Mouse (Mus musculus) small intestine, adult 2 months (tissue): ENCODE measurements at regions not wholly inside any gene's neighbourhood (a gene's known extent, or its start where the extent isn't known, plus 50 kb on each side); places are given as distances from the start of the nearest gene placed in this dataset.

Experiments used
- H3K27ac ChIP-seq: fragments of 200-500 bp; 2 replicates; pipeline ENCODE4 v1.5.1; 2012; ENCODE audit warnings: low read depth, low read length, control low read depth, inconsistent platforms; ENCODE audit not compliant: insufficient read depth
- H3K27me3 ChIP-seq: fragments of 200-500 bp; 2 replicates; pipeline ENCODE4 v1.6.1; 2012; ENCODE audit warnings: mild to moderate bottlenecking, moderate library complexity, low read length, inconsistent platforms; ENCODE audit not compliant: control insufficient read depth, insufficient read depth
- H3K36me3 ChIP-seq: fragments of 200-500 bp; 2 replicates; pipeline ENCODE4 v1.6.1; 2012; ENCODE audit warnings: mild to moderate bottlenecking, low read length, control low read depth, inconsistent platforms; ENCODE audit not compliant: control insufficient read depth, insufficient read depth
- H3K4me1 ChIP-seq: fragments of 200-500 bp; 2 replicates; pipeline ENCODE4 v1.6.1; 2012; ENCODE audit warnings: low read length, inconsistent platforms, mixed read lengths; ENCODE audit not compliant: control insufficient read depth, insufficient read depth, insufficient read length
- H3K4me3 ChIP-seq: fragments of 200-500 bp; 2 replicates; pipeline ENCODE4 v1.5.1; 2012; ENCODE audit warnings: low read depth, mild to moderate bottlenecking, control low read depth, inconsistent platforms, low read length, moderate library complexity
- CTCF ChIP-seq: fragments of 200-500 bp; IDR thresholded peaks from 2 replicates; pipeline ENCODE4 v1.5.1; 2012; ENCODE audit warnings: low read depth, mild to moderate bottlenecking, control low read depth, inconsistent platforms, low read length, moderate library complexity, mixed read lengths; ENCODE audit not compliant: insufficient replicate concordance, insufficient read length; ENCODE audit errors: extremely low read depth
- POLR2A ChIP-seq: fragments of 200-500 bp; IDR thresholded peaks from 2 replicates; pipeline ENCODE4 v1.6.1; 2012; ENCODE audit warnings: low read depth, mild to moderate bottlenecking, control low read depth, inconsistent platforms, low read length, moderate library complexity
- WGBS: fragments of 180-500 bp; shearing (Covaris S2); methylation state at CpG from one replicate; pipeline ENCODE4 v1.1.7; 2018; 5-methylcytosine and 5-hydroxymethylcytosine counted together

DNA sequence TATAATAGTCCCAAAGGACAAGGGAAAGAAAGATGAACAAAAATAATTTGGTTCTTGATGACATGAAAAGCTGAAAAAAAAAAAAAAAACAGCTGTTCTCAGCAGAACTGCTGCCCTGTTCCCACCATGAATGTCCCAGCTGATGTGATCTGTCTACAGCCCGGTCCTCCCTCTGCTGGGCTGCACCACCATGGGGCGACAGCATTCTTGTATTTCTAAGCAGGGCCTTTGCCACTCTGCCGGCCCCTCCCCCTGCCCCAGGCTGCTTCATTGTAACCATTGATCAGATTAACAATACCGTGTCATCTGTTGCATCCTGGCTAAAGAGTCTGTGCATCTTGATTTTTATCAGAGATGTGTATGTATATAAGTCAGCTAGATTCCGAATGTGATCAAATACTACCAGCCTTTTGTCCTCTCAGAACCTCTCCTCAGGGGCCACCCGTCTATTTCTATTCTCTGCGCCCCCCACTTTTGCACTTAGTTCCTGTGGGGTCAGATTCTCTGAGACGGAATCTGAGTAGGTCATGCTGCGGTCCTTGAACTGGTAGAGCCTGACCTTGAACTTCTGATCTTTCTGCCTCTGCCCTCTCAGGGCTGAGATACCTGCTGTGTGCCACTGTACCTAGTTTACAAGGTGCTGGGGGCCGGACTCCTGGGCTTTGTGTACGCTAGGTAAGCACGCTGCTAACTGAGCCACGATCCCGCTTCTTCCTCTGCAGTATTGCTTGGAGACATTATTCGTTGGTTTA lies 117.2 kb upstream of the Lrfn2 start:
- TF ChIP-seq POLR2A (no peak), CTCF (no peak)
- Histone ChIP-seq H3K27me3 (no peaks in the 10 kb centered on the region), H3K27ac (no peak overlapping the region), H3K36me3 (no peaks in the 10 kb centered on the region), H3K4me1 (0 out of 2 replicates have a peak, but pooled peaks cover 2% of the 10 kb centered on the region), H3K4me3 (no peak overlapping the region)
- 67% methylated on average over 15 of the region's 15 CpGs for WGBS

DNA sequence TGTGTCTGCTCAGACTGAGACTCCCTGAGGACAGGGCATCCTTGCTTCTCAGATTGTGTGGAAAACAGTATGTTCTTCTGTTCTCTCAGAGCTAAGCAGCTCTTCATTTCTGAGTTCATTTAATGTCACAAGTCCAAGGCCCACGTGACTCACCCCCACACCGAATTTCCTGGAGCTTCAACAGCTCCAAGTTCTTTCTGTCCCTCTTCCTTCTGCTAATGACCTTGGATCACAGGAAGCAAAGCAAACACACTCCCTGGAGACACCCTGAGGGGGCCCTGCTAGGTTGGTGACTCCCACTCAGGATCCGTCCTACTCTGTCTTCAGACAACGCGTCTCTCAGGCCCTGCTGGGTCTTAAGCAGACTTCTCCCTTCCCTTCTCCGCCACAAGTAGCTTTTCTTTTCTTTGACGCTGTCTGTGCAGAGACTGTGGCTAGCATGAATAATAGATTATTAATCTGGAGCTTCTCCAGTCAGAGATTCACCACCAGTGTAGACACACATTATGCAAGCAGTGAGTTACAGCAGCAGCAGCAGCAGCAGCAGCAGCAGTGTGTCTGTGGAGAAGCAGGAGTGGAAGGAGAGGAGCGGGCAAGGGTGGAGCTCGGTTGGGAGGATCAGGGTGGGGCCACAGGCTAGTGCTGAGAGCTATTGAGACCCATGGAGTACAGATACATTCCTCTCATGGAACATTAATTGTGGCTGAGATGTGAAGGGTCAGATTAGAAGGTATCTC lies 115.4 kb upstream of the Lrfn2 start:
- WGBS, result 47% methylated on average over 9 of the region's 9 CpGs

DNA sequence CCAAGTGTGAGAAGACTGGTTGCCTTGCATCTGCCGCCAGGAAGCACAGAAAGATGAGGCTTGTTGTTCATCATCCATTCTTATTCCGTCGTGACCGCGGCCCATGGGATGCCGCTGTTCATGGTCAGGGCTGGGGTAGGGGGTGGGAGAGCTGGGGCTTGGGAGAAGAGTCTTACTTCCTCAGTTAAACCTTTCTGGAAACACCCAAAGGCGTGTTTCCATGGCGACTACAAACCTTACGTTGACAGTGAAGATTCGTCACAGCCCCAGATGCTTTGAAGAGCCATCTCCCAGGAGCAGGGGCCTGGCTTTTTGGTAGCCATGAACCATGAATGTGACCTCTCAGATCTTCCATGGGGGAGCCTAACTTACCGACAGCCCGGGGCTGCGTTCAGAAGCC lies 114.6 kb upstream of the Lrfn2 start:
- no peak overlapping the region for H3K27ac ChIP-seq
- no peaks in the 10 kb centered on the region for H3K36me3 ChIP-seq
- TF ChIP-seq CTCF, result no peak
- TF ChIP-seq POLR2A, result no peak
- WGBS, result 85% methylated on average over 13 of the region's 13 CpGs
- H3K27me3 ChIP-seq, result no peaks in the 10 kb centered on the region
- 0 out of 2 replicates have a peak, but pooled peaks cover 2% of the 10 kb centered on the region for H3K4me1 ChIP-seq
- H3K4me3 ChIP-seq, result no peak overlapping the region

More for the DNA sequence above, 115.4 kb upstream of the Lrfn2 start:
- no peak for TF ChIP-seq CTCF
- TF ChIP-seq POLR2A, result no peak
- 0 out of 2 replicates have a peak, but pooled peaks cover 2% of the 10 kb centered on the region for H3K4me1 ChIP-seq
- H3K27ac ChIP-seq, result no peak overlapping the region
- no peak overlapping the region for H3K4me3 ChIP-seq
- H3K27me3 ChIP-seq, result no peaks in the 10 kb centered on the region
- H3K36me3 ChIP-seq, result no peaks in the 10 kb centered on the region

DNA sequence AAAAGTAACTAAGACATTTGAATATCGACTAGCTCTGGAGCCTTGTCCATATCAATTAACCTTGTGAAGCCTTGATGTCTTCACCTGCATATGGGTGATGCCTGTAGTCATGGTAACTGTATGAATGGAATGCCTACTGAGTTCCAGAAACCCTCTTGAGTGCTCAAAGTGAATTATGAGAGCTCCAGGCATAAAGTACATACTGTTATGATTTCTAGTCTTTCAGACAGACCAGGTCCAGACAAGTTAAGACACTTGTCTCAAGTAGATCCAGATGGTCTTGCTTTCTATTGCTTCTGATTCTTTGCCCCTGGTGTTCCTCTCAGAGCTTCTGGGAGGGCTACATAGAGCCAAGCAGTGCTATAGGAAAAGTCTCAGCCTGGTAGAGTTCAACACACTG lies 112.5 kb upstream of the Lrfn2 start:
- Histone ChIP-seq H3K4me1 (0 out of 2 replicates have a peak, but pooled peaks cover 2% of the 10 kb centered on the region), H3K27me3 (no peaks in the 10 kb centered on the region), H3K27ac (no peak overlapping the region), H3K4me3 (no peak overlapping the region), H3K36me3 (no peaks in the 10 kb centered on the region)
- TF ChIP-seq CTCF (no peak), POLR2A (no peak)
- WGBS, result 71% methylated on average over 1 of the region's 1 CpGs

DNA sequence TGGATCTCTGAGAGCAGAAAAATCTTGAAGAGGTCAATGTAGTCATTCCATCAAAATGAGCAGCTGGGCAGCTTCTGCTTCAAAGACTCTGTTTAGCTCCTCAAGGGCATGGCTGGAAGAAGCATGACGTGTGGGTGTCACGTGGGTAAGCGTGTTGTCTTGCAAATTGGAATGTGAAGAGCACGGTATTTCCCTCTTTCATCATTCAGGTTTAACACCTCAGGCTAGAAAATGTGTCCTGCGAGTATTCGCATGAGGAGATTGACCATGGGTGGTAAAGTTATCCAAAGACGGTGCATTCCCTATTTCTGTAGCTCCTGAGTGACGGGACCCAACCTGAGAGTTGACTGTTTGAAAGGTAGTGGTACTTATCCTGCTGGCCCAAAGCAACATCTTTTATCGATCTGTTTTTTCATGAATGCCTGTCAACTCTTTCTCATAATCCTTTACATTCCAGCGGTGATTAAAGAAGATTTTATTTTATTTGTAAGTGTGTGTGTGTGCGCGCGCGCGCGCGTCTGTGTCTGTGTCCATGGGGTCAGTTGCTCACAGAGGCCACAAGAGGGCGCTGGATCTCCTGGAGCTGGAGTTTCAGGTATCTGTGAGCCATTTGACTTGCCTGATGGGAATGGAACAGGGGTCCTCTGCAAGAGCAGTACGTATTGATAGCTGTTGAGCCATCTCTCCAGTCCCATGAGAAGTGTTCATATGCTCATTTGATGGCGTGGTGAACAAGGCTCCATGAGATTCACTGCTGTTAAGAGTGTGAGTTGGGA lies 109.9 kb upstream of the Lrfn2 start:
- H3K27me3 ChIP-seq, result no peaks in the 10 kb centered on the region
- no peak for TF ChIP-seq POLR2A
- H3K4me3 ChIP-seq, result no peak overlapping the region
- 92% methylated on average over 20 of the region's 20 CpGs for WGBS
- 0 out of 2 replicates have a peak, but pooled peaks cover under 1% of the 10 kb centered on the region for H3K4me1 ChIP-seq
- no peak overlapping the region for H3K27ac ChIP-seq
- no peaks in the 10 kb centered on the region for H3K36me3 ChIP-seq

DNA sequence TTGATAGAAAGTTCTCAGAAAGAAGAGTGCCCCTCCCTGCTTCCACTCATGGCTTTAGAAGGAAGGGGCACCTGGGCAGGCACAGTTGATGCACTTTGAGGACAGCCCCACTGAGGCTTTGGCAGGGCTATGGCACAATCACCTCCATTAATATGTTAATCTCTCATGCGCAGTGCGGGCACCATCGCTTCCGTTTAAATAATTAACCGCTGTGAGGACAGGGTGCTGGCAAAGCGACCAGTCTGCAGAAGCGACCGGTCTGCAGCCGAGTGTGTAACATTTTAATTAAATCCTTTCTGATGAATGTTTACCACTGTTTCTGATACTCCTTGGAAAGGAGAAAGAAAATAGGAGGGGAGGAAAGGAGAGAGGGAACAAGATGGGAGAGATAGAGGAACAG lies 108.3 kb upstream of the Lrfn2 start:
- TF ChIP-seq CTCF (no peak), POLR2A (no peak)
- Histone ChIP-seq H3K27ac (no peak overlapping the region), H3K27me3 (no peaks in the 10 kb centered on the region), H3K4me1 (no peaks in the 10 kb centered on the region), H3K4me3 (no peak overlapping the region), H3K36me3 (no peaks in the 10 kb centered on the region)
- WGBS, result 84% methylated on average over 9 of the region's 9 CpGs
